Mouse (Mus musculus) cerebellum, adult 9-10 months (tissue): ENCODE results near the gene Palb2.

Source experiments
- DNase-seq: peaks from one replicate; pipeline ENCODE4 v3.0.0; 2022

The Palb2 gene

GRCm38 (mm10) chr7:122098009-122098408 is 34.8 kb downstream of the Palb2 start:
- no peak for DNase-seq

- no peak for DNase-seq
Measured at GRCm38 (mm10) chr7:122094564-122095330, 38.0 kb downstream of the Palb2 start.

GRCm38 (mm10) chr7:122087195-122087982 is 45.4 kb downstream of the Palb2 start:
- DNase-seq = no peak

- no peak for DNase-seq
Measured at GRCm38 (mm10) chr7:122081071-122081470, 51.7 kb downstream of the Palb2 start.

GRCm38 (mm10) chr7:122079798-122080554 is 52.8 kb downstream of the Palb2 start:
- DNase-seq = no peak

- no peak for DNase-seq
Measured at GRCm38 (mm10) chr7:122074374-122074773, 58.4 kb downstream of the Palb2 start.

- peak; percentile 48 for DNase-seq
Measured at GRCm38 (mm10) chr7:122067517-122068381, 65.0 kb downstream of the Palb2 start.

- peak; percentile 96 for DNase-seq
Measured at GRCm38 (mm10) chr7:122066945-122067516, 65.8 kb downstream of the Palb2 start, which contains the start of the genes Ubfd1 and Ears2. Gene Ubfd1, plus strand, starts transcription at chr7:122067175. Gene Ears2, minus strand, starts transcription at chr7:122067263.

GRCm38 (mm10) chr7:122066102-122066944 is 66.5 kb downstream of the Palb2 start:
- no peak for DNase-seq

GRCm38 (mm10) chr7:122065656-122066055 is 67.1 kb downstream of the Palb2 start:
- no peak for DNase-seq
